Mouse (Mus musculus) thymus, postnatal 10 days (tissue): ENCODE measurements at regions not wholly inside any gene's neighbourhood (a gene's known extent, or its start where the extent isn't known, plus 50 kb on each side); places are given as distances from the start of the nearest gene placed in this dataset.

Experiments
- DNase-seq, 2 experiments: peaks; one replicate each; pipeline ENCODE4 v3.0.0; 2021; ENCODE audit warnings: low spot score in 2 of 2

GRCm38 (mm10) chr4:10774557-10775215, 99.6 kb upstream of the 2610301B20Rik start:
- no peak for DNase-seq

DNA sequence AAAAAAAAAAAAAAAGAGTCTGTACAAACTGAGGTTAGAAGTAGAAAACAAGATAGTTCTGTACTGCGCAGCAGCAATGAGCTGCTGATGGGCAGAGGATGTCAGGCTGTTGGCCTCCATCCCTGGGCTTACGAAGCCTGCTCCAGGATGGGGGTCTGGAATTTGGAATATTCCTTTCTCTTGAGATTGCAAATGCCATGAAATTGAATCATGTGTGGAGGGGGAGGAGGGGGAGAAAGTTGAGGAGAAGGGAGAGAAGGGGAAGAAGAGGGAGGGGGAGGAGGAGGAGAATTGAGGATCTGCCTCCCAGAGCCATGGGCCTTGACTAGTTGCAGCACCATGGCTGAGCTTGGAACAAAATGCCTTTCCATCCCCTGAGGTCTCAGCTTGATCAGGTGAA, 87.6 kb upstream of the 2610301B20Rik start:
- DNase-seq, result no peak

DNA sequence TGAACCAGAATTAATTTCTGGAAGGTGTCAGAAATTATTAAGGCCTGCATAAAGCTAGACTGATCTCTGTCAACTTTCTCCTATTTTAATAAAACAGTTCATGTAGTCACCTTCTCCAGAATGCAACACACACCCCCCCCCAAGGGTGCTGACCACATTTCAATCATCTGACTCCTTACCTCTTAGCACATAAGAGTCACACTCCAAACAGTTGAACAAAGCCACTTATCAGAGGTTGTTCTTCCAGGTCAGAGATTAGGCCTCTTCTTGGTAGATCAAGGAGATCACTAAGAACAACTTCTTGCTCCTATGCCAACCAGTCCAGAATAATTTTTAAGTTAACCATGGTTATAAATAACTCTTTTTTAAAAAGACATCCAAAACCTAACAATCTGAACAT, 86.0 kb upstream of the 2610301B20Rik start:
- no peak for DNase-seq

DNA sequence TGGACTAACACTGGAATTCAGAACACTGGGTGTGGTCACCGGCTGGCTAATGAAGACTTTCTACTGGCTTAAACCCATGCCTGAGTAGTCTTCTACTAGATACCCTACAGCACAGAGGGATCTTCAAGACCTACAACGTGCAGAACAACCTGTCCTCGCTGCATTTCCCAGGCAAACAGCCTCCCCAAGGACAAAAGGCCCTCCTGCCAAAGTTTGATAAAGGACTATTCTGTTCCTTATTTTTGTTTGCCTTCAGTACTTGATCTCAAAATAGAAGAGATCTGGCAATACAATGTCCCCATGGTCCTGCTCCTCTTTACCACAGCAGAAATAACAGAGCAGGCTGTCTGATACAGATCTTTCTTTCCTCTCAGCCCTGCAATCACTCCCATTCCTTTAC, 85.2 kb upstream of the 2610301B20Rik start:
- DNase-seq, result no peak

GRCm38 (mm10) chr4:10792628-10793027, 81.7 kb upstream of the 2610301B20Rik start:
- DNase-seq, result no peak

- DNase-seq, result no peak
Observed at GRCm38 (mm10) chr4:10794471-10794870, 79.8 kb upstream of the 2610301B20Rik start.

- no peak for DNase-seq
Observed at GRCm38 (mm10) chr4:10800780-10801553, 73.3 kb upstream of the 2610301B20Rik start.

DNA sequence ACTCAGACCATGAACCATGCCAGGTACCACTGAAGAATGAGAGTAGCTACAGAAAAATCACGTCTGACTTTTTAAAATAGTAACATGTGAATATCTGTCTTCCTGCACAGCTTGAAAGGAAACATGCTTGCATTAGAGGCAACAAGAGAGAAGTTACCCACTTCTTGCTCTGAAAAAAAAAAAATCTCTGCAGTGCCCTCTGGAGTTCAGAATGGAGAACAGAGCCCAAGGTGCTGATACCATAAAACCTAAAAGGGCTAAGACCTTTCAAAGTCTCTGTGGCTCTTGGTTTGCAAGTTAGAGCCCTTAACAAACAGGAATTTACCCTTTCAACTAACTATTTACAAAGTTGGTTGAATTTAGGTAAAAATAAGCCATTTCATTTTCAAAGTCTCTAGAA, 69.6 kb upstream of the 2610301B20Rik start:
- no peak for DNase-seq

- DNase-seq, result no peak
Observed at GRCm38 (mm10) chr4:10807260-10807659, 67.0 kb upstream of the 2610301B20Rik start.

DNA sequence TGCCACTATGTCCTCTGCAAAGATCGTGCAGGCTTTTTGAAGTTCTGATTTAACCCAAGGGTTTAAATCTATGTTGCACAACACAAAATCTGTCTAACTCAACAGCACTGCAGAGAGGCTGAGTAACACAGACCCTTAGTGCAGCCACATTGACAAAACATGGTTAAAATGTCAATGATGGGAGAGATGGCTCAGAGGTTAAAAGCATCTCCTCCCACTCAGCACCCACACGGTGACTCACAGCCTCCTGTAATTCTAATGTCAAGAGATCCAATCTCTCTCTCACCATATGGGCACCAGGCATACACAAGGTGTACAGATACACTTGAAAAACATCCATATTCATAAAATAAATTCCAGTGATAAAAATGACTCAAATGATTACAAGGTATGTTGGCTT, 61.4 kb upstream of the 2610301B20Rik start:
- no peak for DNase-seq
